Mouse (Mus musculus): ENCODE data around the gene Ccdc88a.

DNA sequence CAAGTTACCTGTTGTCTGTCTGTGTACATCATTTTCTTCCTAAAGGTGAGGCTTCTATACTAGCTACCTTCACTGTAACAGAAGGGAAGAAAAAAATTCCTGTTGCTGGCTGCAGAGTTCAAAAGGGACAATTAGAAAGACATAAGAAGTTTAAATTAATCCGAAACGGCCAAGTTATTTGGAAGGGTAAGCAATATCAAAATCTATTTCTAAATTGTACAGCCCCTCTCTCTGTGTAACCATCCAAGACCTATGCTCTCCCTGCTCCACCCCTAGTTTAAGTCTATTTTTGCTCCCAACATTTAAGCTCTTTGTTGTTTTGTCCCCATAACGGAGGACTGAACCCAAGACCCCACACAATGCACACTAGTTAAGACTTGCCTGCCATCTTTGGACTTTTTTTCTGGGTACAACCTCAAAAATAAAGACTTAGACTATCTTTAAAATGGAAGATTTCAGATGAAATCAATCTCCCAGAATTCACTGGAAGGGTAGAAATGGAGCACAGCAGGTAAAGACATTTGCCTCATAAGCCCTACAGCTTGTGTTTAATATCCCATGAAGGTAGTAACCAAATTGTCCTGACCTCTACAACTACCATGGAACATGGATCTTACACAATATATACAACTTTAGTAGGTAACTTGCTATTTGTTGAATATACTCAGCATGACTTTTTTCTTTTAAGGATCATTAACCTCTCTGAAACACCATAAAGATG lies 170.9 kb downstream of the Ccdc88a start:
- TF ChIP-seq TAL1 (IDR thresholded peaks at IDR 0.05; ENCODE audit: low read length), result no peak
- no peak for TF ChIP-seq GATA1 (IDR thresholded peaks at IDR 0.05; ENCODE audit: low read length)

Measured in erythroblast, embryonic 14.5 days (primary cell).